Mouse (Mus musculus): ENCODE measurements at regions not wholly inside any gene's neighbourhood (a gene's known extent, or its start where the extent isn't known, plus 50 kb on each side); places are given as distances from the start of the nearest gene placed in this dataset.

DNA sequence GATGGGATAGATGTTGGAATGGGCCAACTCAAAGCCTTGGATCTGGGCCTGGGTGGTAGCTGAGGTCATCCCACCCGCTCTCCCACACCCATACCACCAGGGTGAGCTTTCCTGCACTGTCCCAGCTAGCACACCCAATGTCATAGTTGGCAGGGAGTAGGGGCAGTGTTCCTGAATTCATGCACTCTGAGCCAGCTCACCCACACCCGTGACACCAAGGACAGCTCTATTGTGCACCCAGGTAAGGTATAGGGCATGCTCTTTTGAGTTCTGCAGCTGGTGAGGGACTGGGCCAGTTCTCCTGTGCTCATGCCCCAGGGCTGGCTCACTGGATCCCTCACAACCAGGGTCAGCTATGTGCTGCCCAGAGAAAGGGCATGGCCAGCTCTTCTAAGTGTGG is 64.8 kb upstream of the Peli2 start:
- DNase-seq (ENCODE audit: low spot score in 2 of 2): no peak

DNA sequence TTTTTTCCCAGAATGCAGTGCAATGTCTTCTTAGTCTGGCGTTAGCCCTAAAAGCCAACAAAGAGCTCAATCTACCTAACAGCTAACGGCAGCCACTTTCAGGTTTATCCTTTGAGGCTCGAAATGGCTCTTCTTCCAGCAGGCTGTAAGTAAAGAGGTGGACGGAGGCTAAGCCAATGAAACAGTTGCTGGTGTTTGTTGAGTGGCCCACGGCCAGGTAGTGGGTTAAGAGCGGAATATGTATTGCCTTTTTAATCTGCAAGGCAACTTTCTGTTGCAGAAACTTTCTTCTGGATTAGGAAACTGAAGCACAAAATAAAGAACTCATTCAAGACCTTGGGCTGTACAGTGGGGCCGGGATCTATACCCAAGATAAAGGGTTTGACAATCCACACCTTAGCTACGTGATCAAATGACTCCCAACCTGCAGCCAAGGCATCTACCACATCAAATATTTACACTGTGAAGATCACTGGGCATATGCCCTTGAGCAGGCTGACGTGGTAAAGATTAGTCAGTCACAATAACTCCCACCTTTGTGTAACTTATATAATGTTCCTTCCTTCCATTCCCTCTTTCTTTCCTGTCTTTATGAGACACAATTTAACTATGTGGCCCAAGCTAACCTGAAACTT is 62.3 kb upstream of the Peli2 start:
- DNase-seq (ENCODE audit: low spot score in 2 of 2): no peak

DNA sequence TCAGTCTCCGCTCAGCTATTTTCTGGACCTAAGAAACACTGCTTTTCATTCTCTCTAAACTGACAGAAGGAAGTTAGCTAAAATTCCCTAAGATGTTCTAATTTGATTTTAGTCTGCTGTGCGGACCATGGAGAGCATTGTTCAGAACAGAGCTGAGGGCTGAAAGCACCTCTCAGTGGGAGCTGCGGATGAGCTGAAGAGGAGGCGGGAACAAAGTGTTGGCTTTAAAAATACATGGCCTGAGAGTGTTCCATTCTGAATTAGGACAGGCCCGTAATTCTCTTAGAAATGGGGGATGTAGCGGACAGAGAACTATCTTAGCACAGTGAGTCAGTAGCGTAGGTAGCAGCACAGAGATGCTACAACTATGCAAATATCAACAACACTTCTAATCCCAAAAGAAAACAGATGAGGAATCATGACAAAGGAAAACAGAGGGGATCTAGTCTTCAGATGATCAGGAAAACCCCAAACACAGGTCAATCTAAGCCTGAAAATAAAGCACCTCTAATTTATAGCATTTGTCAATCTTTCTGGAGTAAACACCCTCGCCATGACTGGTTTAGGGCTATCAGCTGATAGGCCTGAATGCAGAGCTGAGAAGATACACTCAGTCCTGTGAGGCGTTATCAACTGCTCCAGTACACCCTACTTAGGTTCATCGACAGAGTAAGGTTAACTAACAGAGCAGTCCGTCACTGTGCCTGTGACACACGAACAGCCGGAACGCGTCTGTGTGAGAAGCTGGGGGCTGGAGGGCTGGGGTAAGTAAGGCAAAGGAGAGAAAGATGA is 60.8 kb upstream of the Peli2 start:
- no peak for DNase-seq (ENCODE audit: low spot score in 2 of 2)

DNA sequence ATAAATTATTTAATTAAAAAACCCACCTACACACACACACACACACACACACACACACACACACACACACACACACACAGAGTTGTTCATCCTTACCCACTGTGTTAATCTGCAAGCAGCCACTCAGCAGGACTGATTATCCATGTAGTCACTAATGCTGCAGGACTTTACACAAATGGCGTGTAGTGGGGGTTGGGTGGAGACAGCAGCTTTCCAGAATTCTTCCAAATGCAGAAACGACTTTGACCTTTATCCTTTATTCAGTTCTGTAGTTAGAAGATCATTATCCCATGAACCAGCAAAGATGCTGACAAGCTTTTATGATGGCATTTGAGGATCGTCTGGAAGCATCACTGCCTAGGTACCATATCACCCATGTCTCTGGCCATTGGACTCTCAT is 52.0 kb upstream of the Peli2 start:
- no peak for DNase-seq (ENCODE audit: low spot score in 2 of 2)
